Mouse (Mus musculus) embryonic fibroblast, embryonic 13.5 days (primary cell): ENCODE results near the gene Lrrc28.

ENCODE experiments used
- CTCF ChIP-seq: IDR thresholded peaks from 2 replicates; pipeline ENCODE4 v1.5.1; 2011; ENCODE audit warnings: mild to moderate bottlenecking, control low read depth, low read length, moderate library complexity, borderline replicate concordance; ENCODE audit not compliant: insufficient read depth
- POLR2A ChIP-seq: IDR thresholded peaks from 2 replicates; pipeline ENCODE4 v1.6.1; 2011; ENCODE audit warnings: low read depth, mild to moderate bottlenecking, control low read depth, low read length, moderate library complexity

DNA sequence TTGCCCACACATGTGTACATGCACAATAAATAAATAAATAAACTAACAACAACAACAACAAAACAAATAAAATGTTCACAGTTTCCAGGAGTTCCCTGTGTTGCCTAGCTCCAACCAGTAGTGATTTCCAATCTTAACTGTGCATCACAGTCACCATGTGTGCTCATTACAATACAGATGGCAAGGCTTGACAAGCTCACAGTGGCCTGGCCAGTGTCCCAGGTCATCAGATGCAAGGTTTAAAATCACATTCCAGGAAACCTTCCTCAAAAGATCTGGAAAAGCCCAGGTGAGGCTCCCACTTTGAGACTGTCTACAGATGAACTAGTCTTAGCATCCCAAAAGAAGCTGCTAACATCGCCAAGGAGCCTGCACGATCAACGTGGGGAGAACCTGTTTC, 176.9 kb downstream of the Lrrc28 start:
- no peak for TF ChIP-seq CTCF
- TF ChIP-seq POLR2A, result no peak
